Mouse (Mus musculus) midbrain, embryonic 16.5 days (tissue): ENCODE results near the gene Gm3164. TPM values are rescaled to one million over a fixed set of nuclear protein-coding genes. Genes with fewer than 3 reads are reported as not detected.
"Not testable (repeated sequence)": the region's sequence is repeated elsewhere in the genome, so short reads cannot be mapped to it uniquely, and the experiment has no call there.

Experiments
- ATAC-seq: fragments of 200-750 bp; cut with Nextera tagmentation; 2 replicates; pipeline ENCODE4 v1.8.0; 2017; ENCODE audit warnings: moderate TSS enrichment
- H3K27ac ChIP-seq: fragments of 300-500 bp; sonication (generic); 2 replicates; pipeline ENCODE4 v1.5.1; 2014; ENCODE audit warnings: mild to moderate bottlenecking, low read length, mixed read lengths
- H3K27me3 ChIP-seq: fragments of 300-500 bp; sonication (generic); 2 replicates; pipeline ENCODE4 v1.6.1; 2014; ENCODE audit warnings: low read depth, low read length, mixed read lengths; ENCODE audit not compliant: control insufficient read depth, insufficient read depth
- H3K36me3 ChIP-seq: fragments of 300-500 bp; sonication (generic); 2 replicates; pipeline ENCODE4 v1.6.1; 2014; ENCODE audit warnings: mild to moderate bottlenecking, low read length, moderate library complexity, mixed read lengths; ENCODE audit not compliant: control insufficient read depth, insufficient read depth
- H3K4me1 ChIP-seq: fragments of 300-500 bp; sonication (generic); 2 replicates; pipeline ENCODE4 v1.6.1; 2014; ENCODE audit warnings: mild to moderate bottlenecking, low read length, mixed read lengths; ENCODE audit not compliant: control insufficient read depth, insufficient read depth
- H3K4me2 ChIP-seq: fragments of 300-500 bp; sonication (generic); 2 replicates; pipeline ENCODE4 v1.6.1; 2014; ENCODE audit warnings: mild to moderate bottlenecking, low read length, mixed read lengths
- H3K4me3 ChIP-seq: fragments of 300-500 bp; sonication (generic); 2 replicates; pipeline ENCODE4 v1.5.1; 2014; ENCODE audit warnings: low read depth, mild to moderate bottlenecking, low read length, moderate library complexity, mixed read lengths
- H3K9ac ChIP-seq: fragments of 300-500 bp; sonication (generic); 2 replicates; pipeline ENCODE4 v1.6.1; 2014; ENCODE audit warnings: low read depth, low read length, mixed read lengths
- H3K9me3 ChIP-seq: fragments of 300-500 bp; sonication (generic); replicated peaks from 2 replicates; pipeline ENCODE4 v1.6.1; 2014; ENCODE audit warnings: mild to moderate bottlenecking, low read length, mixed read lengths; ENCODE audit not compliant: control insufficient read depth, poor library complexity, severe bottlenecking
- WGBS: fragments of 180-500 bp; shearing (Covaris S2); extraction: QIAGEN DNeasy Blood & Tissue Kit; methylation state at CpG from one replicate; pipeline ENCODE4 v1.1.7; 2014; 5-methylcytosine and 5-hydroxymethylcytosine counted together
- polyA plus RNA-seq: library from polyadenylated mRNA; unstranded; fragments of >200 nt; fragmentation: Nextera tagmentation; extraction: Ambion mirVana; gene quantifications from 2 replicates; pipeline ENCODE4 v1.2.1, GENCODE M21; 2015

The Gm3164 gene
- polyA plus RNA-seq, 1 experiment from 2014 or later: 8.2 TPM

DNA sequence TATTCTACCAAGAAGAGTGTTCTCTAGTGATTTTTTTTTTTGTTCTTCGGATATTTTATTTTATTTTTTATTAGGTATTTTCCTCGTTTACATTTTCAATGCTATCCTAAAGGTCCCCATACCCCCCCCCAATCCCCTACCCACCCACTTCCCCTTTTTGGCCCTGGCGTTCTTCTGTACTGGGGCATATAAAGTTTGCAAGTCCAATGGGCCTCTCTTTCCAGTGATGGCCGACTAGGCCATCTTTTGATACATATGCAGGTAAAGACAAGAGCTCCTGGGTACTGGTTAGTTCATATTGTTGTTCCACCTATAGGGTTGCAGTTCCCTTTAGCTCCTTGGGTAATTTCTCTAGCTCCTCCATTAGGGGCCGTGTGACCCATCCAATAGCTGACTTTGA lies 14.0 kb upstream of the Gm3164 start:
- H3K9me3 ChIP-seq, H3K27me3 ChIP-seq: not testable (repeated sequence)
- WGBS: 84% methylated on average over 5 of the region's 5 CpGs

DNA sequence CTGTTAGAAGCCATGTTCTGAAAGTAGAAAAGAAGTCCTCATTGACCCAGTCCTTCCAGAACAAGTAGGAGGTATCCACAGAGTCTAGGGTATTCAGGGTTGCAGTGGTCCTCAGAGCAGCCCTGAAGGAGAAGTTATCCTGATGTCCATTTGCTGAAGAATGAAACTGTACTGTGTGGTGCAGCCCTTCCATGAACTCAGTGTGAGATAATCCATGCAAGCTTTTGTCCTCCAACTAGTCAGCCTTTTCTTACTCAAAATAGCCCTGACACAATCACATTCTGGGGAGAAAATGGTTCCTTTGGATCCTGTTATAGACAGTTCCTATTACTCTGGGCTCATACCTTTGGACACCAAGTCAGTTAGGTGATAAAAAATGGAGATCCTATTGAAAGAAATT lies 11.4 kb upstream of the Gm3164 start:
- not testable (repeated sequence) for H3K9ac ChIP-seq, H3K36me3 ChIP-seq, H3K27me3 ChIP-seq, H3K4me2 ChIP-seq, H3K9me3 ChIP-seq, H3K27ac ChIP-seq, ATAC-seq, H3K4me3 ChIP-seq, H3K4me1 ChIP-seq

More for the DNA sequence above, 14.0 kb upstream of the Gm3164 start:
- not testable (repeated sequence) for H3K4me2 ChIP-seq, H3K4me3 ChIP-seq, ATAC-seq, H3K9ac ChIP-seq, H3K27ac ChIP-seq, H3K36me3 ChIP-seq, H3K4me1 ChIP-seq

DNA sequence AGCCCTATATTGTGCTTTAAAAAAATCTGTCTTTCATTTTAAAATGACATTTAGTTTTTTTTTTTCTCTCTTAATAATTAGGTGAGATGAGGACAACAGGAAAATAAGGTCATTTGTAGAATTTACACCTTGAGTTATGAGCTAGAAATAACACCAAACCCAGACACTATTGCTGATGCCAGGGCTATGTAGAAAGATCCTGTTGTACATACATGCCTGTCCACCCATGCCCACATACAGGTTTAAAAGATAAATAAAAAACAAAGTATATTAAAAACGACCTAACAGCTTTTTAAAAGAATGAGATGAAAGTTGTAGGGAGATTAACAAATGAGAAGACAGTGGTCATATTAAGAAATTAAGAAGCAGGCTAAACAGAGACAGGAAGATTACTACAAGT lies 5.3 kb upstream of the Gm3164 start:
- not testable (repeated sequence) for H3K9me3 ChIP-seq, H3K27ac ChIP-seq, H3K4me3 ChIP-seq, H3K27me3 ChIP-seq, H3K4me1 ChIP-seq, H3K4me2 ChIP-seq, H3K36me3 ChIP-seq, ATAC-seq, H3K9ac ChIP-seq
- 29% methylated on average over 1 of the region's 1 CpGs for WGBS

DNA sequence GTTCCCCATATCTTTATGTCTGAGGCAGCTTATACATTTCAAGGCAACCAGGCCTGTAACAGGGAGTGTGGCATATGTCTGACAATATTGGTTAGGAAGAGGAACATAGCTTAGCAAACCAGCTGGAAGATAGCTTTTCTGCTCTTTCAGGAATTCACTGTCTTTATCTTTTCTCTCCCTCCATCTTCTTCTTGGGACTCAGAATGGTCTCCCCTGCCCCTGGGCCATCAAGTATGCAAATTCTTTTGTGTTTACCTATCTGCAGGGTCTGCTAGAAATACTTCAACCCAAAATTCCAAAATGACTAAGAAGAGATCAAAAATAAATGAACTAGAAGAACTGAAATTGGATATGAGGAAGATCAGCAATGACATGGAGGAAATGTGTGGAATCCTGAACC lies 15.4 kb downstream of the Gm3164 start, which contains the start of gene Gm3173:
Gm3173 (plus strand) TSS at position 301 of the 400 bp plus-strand sequence.
- not testable (repeated sequence) for H3K36me3 ChIP-seq, H3K9ac ChIP-seq, ATAC-seq, H3K4me1 ChIP-seq, H3K27ac ChIP-seq, H3K4me3 ChIP-seq, H3K4me2 ChIP-seq, H3K9me3 ChIP-seq, H3K27me3 ChIP-seq

DNA sequence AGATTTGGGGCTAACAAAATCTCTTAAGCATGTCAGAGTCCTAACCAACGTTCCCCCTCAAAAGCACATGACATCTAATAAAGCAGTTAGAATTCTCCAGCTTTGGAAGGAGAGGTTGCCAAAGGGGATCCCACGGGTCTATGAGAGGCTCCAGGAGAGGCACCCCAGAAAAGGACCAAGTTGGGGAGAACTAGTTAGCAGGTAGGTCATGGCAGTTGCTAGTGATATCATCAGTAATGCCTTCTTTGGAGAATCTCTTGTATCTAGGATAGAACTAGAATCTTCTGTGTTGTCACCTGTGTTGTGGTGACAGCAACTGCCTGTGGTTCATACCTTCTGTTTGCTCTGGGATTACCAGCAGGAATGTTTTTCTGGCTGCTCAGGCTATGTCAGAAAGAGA lies 66.2 kb downstream of the Gm3164 start, which contains the start of gene Gm3182:
Gm3182 (plus strand) TSS at position 301 of the 400 bp plus-strand sequence.
- not testable (repeated sequence) for H3K4me3 ChIP-seq, H3K27me3 ChIP-seq, H3K9ac ChIP-seq, ATAC-seq, H3K27ac ChIP-seq, H3K4me1 ChIP-seq, H3K4me2 ChIP-seq, H3K36me3 ChIP-seq, H3K9me3 ChIP-seq
- 86% methylated on average over 1 of the region's 2 CpGs for WGBS

Other genes starting within 250 kb of the Gm3164 start
- gene Gm2974, start 232.9 kb upstream of the Gm3164 start, polyA plus RNA-seq: 11.4 and 12.6 TPM in 2 replicates
- not detected in 2 replicates for gene Gm3138, start 165.8 kb upstream of the Gm3164 start, polyA plus RNA-seq
- gene Gm3149, start 98.2 kb upstream of the Gm3164 start, polyA plus RNA-seq: not detected in 2 replicates
- 6.3 and 8.5 TPM in 2 replicates for gene 2610042L04Rik, start 80.7 kb upstream of the Gm3164 start, polyA plus RNA-seq
- not detected in 2 replicates for gene Gm3159, start 17.9 kb upstream of the Gm3164 start, polyA plus RNA-seq
- gene Gm3173, start 15.5 kb downstream of the Gm3164 start, polyA plus RNA-seq: 2.3 and 3.5 TPM in 2 replicates
- gene Gm3182, start 66.3 kb downstream of the Gm3164 start, polyA plus RNA-seq: not detected in 2 replicates
- gene Gm3047, start 140.0 kb downstream of the Gm3164 start, polyA plus RNA-seq: not detected in 2 replicates
- gene Gm8159, start 216.9 kb downstream of the Gm3164 start, polyA plus RNA-seq: not detected in 2 replicates
- gene Gm3239, start 248.7 kb downstream of the Gm3164 start, polyA plus RNA-seq: 1.7 and 1.9 TPM in 2 replicates